Mouse (Mus musculus) frontal cortex, postnatal 25 days (tissue): Measurements from ENCODE around the gene Arcn1.

ENCODE experiments used
- DNase-seq, 2 experiments: peaks; one replicate each; pipeline ENCODE4 v3.0.0; 2022; ENCODE audit warnings: low spot score in 2 of 2

Gene Arcn1

GRCm38 (mm10) chr9:44745371-44745770 lies 22.3 kb downstream of the Arcn1 start:
- no peak for DNase-seq

GRCm38 (mm10) chr9:44740663-44741192 lies 26.9 kb downstream of the Arcn1 start:
- DNase-seq: no peak

DNA sequence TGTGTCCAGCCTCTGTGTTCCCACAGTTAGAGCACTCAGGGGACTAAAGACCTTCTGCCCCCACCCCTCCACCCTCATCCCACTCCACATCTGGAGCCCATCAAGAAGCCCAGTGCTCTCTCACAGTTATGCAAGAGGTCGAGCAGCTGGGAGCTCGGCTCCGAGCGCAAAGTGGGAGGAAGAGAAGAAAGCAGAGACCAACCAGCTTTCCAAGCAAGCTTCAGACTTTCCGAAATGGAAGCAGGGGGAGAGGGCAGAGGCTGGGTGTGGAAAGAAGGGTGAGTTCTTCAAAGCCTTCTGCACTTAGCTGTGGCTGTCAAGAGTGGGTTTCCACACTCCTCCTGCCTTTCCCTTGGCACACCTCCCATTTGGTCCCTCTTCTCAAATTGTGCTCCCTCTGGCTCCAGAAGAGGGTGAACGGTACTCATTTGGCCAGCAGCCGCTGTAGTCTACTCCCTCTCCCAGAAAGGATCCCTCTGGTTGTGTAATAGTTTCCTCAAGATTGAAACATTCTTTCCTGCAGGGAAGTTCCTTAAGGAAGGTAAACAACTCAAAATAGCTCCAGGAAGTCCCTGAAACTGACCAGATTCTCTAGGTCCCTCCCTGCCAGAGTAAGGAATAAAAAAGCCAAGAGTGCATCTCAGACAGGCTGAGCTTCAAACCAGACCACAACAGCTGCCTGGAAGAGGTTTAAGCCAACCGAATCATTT lies 30.2 kb downstream of the Arcn1 start:
- DNase-seq: no peak

DNA sequence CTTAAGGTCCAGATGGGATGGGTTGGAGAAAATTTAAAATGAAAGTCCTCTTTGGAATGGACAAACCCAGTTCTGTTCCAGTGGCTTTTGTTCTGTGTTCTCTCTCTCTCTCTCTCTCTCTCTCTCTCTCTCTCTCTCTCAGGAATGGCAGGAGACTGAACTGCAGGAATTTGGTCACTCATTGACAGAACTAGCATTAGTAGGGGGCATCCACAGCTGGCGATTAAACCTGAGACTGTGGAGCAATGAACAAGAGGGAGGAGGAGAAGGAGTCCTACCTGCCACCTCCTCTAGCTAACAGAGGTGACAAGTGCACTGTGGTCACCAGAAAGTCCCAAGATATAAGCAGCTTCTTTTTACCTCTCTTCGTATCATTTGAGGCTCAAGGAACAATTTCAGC lies 31.3 kb downstream of the Arcn1 start:
- no peak for DNase-seq

GRCm38 (mm10) chr9:44735886-44736285 lies 31.8 kb downstream of the Arcn1 start:
- DNase-seq: no peak

GRCm38 (mm10) chr9:44734524-44735494 lies 32.8 kb downstream of the Arcn1 start, which contains the start of gene Phldb1:
Gene Phldb1, minus strand, starts transcription at chr9:44735198.
- DNase-seq: no peak

DNA sequence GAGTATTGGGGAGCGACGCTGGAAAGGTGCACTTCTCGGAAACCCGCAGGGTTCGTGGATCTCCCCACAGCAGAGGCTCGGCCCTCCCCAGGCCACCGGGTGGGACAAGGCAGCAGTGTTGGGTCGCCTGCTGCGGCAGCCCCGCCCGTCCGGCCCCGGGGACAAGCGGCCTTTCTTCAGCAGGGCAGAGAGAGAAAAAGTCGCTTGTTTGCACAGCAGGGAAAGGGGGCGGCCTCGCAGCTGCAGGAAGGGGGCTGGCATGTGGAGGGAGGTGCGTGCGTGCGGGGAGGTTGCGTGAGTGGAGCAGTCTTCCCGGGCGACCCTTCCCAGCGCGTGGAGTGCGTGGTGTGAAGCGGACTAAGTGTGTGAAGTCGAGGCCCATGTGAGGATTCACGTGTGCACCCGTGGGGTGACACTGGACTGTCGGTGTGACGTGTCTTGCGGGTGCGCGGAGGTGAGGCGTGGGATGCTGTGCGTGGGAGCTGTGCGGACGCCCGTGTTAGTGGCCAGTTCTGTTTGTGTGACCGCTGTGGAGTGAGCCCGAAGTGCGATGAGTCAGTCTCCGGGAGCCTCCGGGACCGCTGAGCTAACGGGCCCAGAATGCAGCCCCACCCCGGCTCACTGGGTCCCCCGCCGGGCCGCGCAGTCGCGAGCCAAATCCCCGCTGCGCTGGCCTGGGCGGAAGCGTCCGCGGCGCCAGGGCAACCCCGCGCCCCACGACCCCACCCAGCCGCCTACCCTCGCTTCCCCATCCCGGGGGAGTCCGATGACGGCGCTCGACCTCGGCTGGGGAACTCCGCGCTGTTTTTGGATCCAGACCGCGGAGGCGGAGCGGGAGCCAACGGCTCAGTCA lies 33.7 kb downstream of the Arcn1 start:
- DNase-seq: peak in 1 of 2 experiments; percentile 39

GRCm38 (mm10) chr9:44732921-44733530 lies 34.6 kb downstream of the Arcn1 start:
- DNase-seq: no peak

DNA sequence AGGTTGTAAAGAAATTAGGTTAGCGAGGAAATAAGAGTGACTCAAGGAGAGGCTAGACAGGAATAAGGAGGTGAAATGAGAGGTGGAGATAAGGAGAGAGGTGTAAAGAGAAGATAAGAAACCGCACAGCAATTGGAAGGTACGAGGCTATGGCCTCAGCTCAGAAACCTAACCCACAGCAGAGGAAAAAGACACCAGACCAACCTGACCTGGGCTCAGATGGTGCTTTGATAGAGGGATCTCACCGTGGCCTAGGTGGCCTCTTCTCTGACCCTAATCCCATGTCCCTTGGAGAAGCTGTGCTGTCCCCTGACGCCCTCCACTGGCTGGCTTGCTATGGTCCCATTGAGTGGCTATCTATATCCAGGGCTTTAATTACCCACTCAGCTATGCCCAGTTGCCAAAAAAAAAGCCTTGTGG lies 35.5 kb downstream of the Arcn1 start:
- DNase-seq: no peak

GRCm38 (mm10) chr9:44727441-44727840 lies 40.2 kb downstream of the Arcn1 start:
- no peak for DNase-seq

DNA sequence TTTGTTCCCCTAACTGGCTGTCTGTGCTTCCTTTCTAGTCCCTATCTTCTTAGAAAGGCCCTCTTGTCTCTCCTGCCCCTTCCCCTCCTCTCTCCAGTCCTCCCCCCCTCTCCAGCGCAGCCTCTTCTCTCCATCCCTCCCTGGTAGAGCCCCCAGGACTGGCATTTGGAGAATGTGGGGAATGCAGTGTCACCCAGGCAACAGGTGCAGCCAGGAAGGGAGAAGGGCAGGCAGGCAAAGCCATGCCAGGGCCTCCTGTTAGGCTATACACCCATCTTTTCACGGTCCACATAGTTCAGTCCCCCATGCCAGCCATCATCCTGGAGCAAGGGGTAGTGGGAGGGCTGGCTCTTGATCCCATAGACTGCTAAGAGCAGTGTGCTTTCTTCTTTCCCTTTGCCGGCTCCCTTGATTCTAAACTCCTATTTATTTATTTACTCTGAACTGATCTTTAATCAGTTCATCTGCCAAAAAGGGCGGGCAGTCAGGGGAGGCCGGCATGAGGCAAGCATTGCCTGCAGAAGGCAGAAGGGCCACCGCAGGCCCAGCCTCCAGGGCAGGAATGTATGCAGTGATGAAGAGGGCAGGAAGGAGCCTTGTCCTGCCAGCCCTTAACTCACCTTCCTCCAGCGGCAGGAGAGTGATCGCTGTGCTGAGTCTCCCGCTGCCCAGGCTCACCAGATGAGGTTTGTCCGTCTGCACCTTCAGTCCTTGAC lies 41.1 kb downstream of the Arcn1 start:
- DNase-seq: no peak

DNA sequence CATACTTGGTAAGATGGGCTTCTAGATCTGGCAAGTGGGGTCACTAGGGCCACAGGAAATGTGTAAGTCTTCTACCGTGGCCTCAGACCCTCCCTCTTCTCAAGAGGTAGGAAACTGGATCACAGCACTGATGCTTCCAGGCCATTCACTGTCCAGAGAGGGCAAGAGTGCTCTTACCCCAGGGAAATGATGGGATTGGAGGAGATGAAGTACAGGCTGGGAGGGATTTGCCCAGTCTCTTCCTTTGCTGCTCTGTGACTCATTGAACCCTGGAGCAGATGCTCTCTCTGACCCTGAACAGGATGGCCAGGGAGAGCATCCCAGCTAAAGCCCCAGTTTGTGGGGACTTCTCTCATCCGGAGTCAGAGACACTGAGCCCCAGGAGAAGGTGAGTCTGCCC lies 43.0 kb downstream of the Arcn1 start:
- no peak for DNase-seq

DNA sequence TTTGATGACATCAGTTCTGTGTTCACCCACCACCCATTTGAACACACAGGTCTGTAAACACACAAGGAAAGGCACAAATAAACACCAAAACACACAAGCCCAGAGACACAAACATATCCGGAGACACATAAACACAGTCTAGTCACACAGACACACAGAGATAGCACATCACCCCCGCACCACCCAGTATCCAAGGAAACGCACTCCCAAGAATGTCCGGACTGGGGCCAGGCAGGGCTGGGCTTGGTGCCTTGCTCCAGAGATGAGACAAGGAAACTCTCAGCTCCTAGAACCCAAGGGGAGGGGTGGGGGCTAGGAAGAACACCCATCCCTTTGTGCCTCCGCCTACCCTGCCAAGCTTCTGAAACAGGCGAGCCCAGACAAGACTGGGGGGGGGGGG lies 43.4 kb downstream of the Arcn1 start:
- no peak for DNase-seq

DNA sequence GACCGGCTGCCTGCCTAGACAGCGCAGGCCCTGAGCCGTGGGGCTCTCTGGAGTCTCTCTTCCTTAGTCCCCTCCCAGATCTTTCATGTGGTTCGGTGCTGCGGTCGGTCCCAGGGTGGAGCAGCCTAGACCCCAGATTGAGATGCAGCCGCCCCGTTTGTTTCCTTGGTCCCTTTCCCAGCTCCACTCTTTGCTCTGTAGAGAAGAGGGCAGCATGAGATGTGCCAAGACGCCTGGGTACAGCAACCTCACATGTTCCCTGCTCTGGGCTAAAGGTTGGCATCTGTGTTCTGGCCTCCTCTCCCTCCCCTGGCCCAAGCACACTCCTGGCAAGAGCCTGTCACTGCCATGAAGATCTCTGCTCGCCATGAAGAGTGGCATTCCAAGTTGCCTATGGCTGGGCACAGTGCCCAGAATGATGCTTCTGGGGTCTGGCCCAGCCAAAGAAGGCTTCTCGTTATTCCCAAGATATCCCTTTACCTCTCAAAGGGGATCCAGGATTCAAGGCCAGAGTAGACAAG lies 44.1 kb downstream of the Arcn1 start:
- no peak for DNase-seq

DNA sequence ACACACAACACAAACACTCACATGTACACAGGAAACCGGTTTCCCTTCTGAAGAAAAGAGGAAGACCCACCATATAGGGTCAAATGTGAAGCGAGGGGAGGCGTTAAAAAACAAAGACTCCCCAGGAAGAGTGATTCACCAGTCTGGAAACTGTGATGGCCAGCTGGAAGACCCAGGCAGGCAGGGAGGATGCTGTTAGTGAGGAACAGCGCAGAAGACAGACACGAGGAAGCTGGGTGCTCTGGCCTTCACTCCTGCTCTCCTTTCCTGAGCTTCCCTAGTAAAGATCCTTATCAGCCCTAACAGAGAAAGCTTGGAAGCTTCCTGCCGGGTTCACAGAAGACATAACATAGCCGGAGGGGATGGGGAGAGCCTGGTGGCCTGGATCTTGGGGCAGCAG lies 44.6 kb downstream of the Arcn1 start:
- DNase-seq: no peak

GRCm38 (mm10) chr9:44722575-44722974 lies 45.1 kb downstream of the Arcn1 start:
- no peak for DNase-seq

DNA sequence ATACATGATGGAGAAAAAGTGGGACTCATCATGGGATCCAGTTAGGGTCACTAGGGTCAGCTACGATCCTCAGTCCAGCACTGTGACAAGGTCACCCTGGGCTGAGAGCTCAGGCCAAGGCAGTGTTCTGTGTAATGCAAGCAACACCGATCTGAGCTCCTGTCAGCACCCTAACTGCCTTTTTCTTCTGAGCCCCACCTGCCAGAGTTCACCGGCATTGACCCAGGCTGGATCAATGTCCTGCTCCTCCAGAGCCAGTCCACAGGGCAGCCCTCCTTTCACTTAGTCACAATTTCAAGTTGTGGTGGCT lies 45.8 kb downstream of the Arcn1 start:
- DNase-seq: no peak

DNA sequence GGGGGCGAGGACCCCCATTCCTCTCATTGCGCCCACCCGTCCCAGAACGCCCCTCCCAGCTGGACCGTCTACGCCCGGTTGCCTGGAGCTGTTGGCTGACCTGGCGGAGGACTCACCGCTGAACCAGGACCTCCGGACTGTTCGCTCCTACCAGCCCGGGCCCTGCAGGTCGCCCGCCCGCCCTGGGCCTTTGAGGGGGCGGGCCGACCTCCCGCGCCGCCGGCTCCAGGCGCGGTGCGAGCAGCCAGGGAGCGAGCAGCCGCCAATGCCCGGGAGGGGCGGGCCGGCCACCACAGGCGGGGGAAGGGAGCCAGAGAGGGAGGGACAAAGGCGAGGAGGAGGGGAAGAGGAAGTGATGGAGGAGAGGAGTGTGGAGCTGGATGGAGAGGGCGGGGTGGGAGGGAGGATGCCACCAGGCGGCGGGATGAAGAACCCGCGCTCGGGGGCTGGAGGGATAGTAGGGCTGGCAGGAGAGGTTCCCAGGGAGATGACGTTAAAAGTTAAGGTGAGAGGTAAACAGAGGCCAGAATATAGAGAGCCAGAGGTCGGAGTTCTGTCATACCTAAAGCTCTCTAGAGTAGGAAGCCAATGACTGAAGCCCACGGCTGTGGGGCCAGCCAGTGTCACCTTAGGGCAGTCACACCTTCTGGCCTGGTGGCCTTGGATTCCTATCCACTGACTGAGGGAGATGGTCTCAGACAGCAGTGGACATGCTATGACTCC lies 46.3 kb downstream of the Arcn1 start:
- DNase-seq: peak in 1 of 2 experiments; percentile 66

DNA sequence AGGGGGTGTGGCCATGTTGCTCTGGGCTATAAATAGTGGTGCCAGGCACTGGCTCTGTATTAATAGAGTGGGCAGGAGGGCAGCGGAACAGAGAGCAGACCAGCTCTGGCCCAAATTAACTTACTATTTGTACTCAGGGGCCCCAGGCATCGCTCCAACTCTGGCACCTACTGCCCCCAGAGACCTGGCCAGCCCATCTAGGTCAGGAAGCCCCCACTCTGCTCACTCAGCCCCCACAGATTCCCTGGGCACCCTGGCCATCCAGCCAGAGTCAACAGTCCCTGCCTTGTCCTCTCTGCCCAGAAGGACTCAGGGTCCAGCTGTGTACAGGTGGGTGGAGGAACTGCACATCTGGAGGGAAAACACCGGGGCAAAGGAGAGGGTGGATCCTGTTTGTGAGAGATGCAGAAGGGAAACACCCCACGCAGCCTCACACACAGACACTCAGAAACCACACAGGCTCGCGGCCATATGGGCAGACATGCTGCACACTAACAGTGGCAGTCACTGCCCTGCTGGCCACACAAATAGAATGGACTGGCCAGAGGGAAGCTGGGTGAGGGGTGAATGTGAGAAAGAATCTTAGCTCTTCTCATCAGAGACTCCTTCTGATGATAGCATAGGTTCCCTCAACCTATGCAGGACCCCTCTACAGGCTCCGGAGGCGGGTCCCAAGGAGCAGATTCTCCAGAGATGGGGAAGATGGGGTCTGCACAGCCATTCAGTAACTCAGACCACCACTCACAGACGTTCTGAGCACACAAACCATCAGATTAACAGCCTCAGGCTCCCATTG lies 47.1 kb downstream of the Arcn1 start:
- no peak for DNase-seq
